Mouse (Mus musculus) heart, embryonic 16.5 days (tissue): Measurements from ENCODE around the gene Tbxas1. TPM values are rescaled to one million over a fixed set of nuclear protein-coding genes. Genes with fewer than 3 reads are reported as not detected.

Source experiments
- ATAC-seq: fragments of 200-750 bp; cut with Nextera tagmentation; replicated peaks from 2 replicates; pipeline ENCODE4 v1.8.0; 2017; ENCODE audit warnings: moderate number of reproducible peaks; ENCODE audit not compliant: insufficient read depth, low FRiP score; ENCODE audit errors: extremely low read depth
- H3K27ac ChIP-seq: fragments of 300-500 bp; sonication (generic); 2 replicates; pipeline ENCODE4 v1.5.1; 2014; ENCODE audit warnings: mild to moderate bottlenecking, low read length, control low read depth, moderate library complexity
- H3K27me3 ChIP-seq: fragments of 300-500 bp; sonication (generic); 2 replicates; pipeline ENCODE4 v1.6.1; 2014; ENCODE audit warnings: low read length, mixed read lengths; ENCODE audit not compliant: control insufficient read depth, insufficient read depth
- H3K36me3 ChIP-seq: fragments of 300-500 bp; sonication (generic); 2 replicates; pipeline ENCODE4 v1.6.1; 2014; ENCODE audit not compliant: control insufficient read depth, insufficient read depth
- H3K4me1 ChIP-seq: fragments of 300-500 bp; sonication (generic); 2 replicates; pipeline ENCODE4 v1.6.1; 2014; ENCODE audit warnings: low read length, mixed read lengths; ENCODE audit not compliant: control insufficient read depth, insufficient read depth
- H3K4me2 ChIP-seq: fragments of 300-500 bp; sonication (generic); 2 replicates; pipeline ENCODE4 v1.6.1; 2014; ENCODE audit warnings: low read depth, mild to moderate bottlenecking, control low read depth, low read length
- H3K4me3 ChIP-seq: fragments of 300-500 bp; sonication (generic); 2 replicates; pipeline ENCODE4 v1.5.1; 2014; ENCODE audit warnings: mild to moderate bottlenecking, control low read depth, low read length
- H3K9ac ChIP-seq: fragments of 300-500 bp; sonication (generic); 2 replicates; pipeline ENCODE4 v1.6.1; 2014; ENCODE audit warnings: low read length, control low read depth
- H3K9me3 ChIP-seq: fragments of 300-500 bp; sonication (generic); replicated peaks from 2 replicates; pipeline ENCODE4 v1.6.1; 2016; ENCODE audit warnings: low read length; ENCODE audit not compliant: control insufficient read depth
- WGBS: fragments of 180-500 bp; shearing (Covaris S2); extraction: QIAGEN DNeasy Blood & Tissue Kit; methylation state at CpG from one replicate; pipeline ENCODE4 v1.1.7; 2014; 5-methylcytosine and 5-hydroxymethylcytosine counted together
- polyA plus RNA-seq: library from polyadenylated mRNA; unstranded; fragments of >200 nt; fragmentation: Nextera tagmentation; extraction: Ambion mirVana; gene quantifications from 2 replicates; pipeline ENCODE4 v1.2.1, GENCODE M21; 2015

Gene Tbxas1
- polyA plus RNA-seq, 1 experiment from 2014 or later, result 1.9 TPM

DNA sequence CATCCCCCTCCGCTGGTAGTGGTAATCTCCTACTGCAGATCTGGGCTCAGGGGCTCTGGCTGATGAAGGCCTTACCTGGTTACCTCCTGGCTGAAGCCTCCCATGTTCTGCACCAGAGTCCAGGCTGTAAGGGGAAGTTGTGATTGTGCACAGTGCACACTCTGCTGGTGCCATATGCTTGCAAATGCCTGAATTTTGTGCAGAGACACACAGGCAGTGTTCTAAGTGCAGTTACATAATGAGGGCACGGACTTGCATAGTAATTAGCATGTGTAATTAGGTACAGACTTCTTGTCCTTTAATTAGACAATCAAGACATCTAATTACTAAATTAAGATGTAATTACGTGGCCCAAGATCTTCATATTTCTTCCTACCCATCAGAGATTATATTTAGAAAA, 70.5 kb downstream of the Tbxas1 start:
- Histone ChIP-seq H3K4me2 (no peak overlapping the region), H3K9ac (no peak overlapping the region), H3K36me3 (no peaks in the 10 kb centered on the region), H3K4me3 (no peak overlapping the region), H3K27ac (no peak overlapping the region), H3K27me3 (no peaks in the 10 kb centered on the region), H3K4me1 (peaks cover 11% of the 10 kb centered on the region), H3K9me3 (no peaks in the 10 kb centered on the region)
- no peak for ATAC-seq
- 93% methylated on average over 3 of the region's 3 CpGs for WGBS

DNA sequence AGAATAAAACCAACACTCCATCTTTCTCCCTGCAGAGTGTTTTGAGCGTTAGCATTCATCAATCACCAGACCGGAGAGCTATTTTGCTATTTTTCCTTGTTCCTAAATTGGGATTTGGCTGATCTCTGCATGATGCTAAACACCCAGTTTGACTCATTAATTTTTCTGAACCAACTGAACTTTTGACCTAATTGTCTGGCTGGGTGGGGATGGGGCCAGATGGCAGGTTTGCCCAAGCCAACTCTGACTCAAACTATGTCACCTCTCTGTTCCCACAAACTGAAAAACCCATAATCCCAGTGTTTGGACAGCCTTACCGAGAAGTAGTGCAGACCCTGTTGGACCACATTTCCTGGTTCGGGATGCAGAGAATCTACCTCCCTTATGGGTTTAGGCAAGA, 72.1 kb downstream of the Tbxas1 start:
- no peak overlapping the region for H3K9ac ChIP-seq

DNA sequence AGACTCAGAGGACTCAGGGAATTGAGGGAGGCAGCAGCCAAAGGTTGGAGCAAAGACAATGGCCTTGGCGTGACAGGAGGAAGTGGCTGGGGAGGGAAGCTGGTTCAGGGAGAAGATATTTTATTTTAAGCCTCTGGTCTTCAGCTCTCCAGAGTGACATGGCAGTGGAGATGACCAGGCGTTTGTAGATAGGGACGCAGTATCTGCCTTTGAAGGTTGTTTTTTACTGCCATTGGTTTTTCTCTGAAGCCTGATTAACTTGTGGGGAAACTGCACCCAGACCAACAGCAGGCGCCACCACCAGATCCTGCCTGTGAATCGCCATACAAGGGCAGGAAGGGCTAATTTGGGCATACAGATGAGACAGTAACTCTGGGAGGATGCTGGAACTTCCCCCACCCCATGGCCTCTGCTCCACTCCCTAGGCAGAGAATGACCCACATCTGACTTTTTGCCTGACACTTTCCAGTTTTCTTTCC, 74.5 kb downstream of the Tbxas1 start:
- no peak overlapping the region for H3K9ac ChIP-seq
- H3K27ac ChIP-seq, result peak overlapping the region; percentile 69
- no peaks in the 10 kb centered on the region for H3K9me3 ChIP-seq
- peaks cover 16% of the 10 kb centered on the region for H3K4me1 ChIP-seq
- peak overlapping the region; percentile 26; the same call in 1 of the 2 replicates for H3K4me2 ChIP-seq
- WGBS, result 18% methylated on average over 5 of the region's 5 CpGs
- ATAC-seq, result peak; percentile 63
- no peaks in the 10 kb centered on the region for H3K27me3 ChIP-seq
- H3K4me3 ChIP-seq, result no peak overlapping the region
- no peaks in the 10 kb centered on the region for H3K36me3 ChIP-seq

More for the DNA sequence above, 72.1 kb downstream of the Tbxas1 start:
- Histone ChIP-seq H3K27me3 (no peaks in the 10 kb centered on the region), H3K4me2 (no peak overlapping the region), H3K27ac (no peak overlapping the region), H3K9me3 (no peaks in the 10 kb centered on the region), H3K4me3 (no peak overlapping the region), H3K36me3 (no peaks in the 10 kb centered on the region), H3K4me1 (peaks cover 16% of the 10 kb centered on the region)
- WGBS, result 87% methylated on average over 4 of the region's 4 CpGs
- ATAC-seq, result no peak

DNA sequence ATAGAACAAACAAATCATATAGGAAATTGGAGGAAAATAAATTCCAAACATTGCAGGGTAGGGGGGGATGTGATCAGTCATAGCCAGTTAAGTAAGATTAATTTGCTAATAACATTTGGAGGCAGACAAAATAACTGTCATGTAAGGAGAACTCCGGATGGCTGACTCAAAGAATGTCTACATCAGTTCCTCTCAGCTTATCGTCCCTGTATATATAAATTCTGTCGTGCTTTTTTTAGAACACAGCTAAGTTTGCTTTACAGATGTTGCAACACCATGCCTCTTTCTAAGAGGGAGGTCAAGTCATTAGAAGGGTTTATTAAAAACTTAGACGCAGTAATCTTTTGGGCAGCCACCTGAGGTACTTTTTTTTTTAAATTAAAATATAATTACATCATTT, 75.1 kb downstream of the Tbxas1 start:
- no peak for ATAC-seq
- Histone ChIP-seq H3K27ac (peak overlapping the region; percentile 69), H3K4me2 (peak overlapping the region; percentile 26; the same call in 1 of the 2 replicates), H3K9ac (no peak overlapping the region), H3K4me1 (peaks cover 16% of the 10 kb centered on the region), H3K4me3 (no peak overlapping the region), H3K9me3 (no peaks in the 10 kb centered on the region), H3K36me3 (no peaks in the 10 kb centered on the region), H3K27me3 (no peaks in the 10 kb centered on the region)
- 11% methylated on average over 4 of the region's 4 CpGs for WGBS

DNA sequence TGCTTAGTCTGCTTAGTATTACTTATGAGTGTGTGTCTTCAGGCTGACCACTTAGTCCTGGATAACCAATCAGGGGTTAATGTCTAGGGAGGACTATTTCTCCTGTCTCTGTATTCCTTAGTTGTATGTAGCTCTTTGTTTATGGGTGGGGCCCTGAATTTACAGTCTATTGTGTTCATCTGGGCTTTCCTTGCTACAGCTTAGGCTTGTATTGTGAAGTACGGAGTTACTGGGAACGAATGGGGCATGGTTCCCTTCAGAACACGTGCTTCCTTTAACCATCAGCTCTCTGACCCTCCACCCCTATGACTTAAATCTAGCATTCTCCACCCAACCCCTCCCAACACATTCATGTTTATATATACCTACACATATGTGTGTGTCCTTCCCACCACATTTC, 75.6 kb downstream of the Tbxas1 start:
- H3K36me3 ChIP-seq, result no peaks in the 10 kb centered on the region
- H3K4me2 ChIP-seq, result no peak overlapping the region
- no peaks in the 10 kb centered on the region for H3K27me3 ChIP-seq
- 60% methylated on average over 3 of the region's 3 CpGs for WGBS
- H3K27ac ChIP-seq, result no peak overlapping the region; the same call in 1 of the 2 replicates
- H3K9ac ChIP-seq, result no peak overlapping the region
- H3K4me1 ChIP-seq, result peaks cover 16% of the 10 kb centered on the region
- ATAC-seq, result no peak
- H3K4me3 ChIP-seq, result no peak overlapping the region
- no peaks in the 10 kb centered on the region for H3K9me3 ChIP-seq

DNA sequence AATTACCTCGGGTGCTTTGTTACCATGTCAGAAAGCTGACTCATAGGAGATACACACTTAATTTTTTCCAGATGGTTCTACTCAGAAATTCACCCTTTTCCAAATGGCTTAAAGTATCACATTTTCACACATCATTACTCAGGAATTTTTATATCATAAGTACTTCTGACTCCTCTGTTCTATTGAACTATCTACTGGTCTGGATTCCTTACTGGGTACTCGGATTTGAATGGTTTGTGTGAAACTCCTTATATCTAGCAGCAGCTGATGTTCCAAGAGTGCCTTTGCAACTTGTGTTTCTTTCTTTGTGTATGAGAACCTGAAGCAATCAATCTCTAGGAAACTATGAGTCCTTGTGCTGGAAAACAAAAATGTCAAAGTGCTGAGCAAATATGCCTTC, 81.4 kb downstream of the Tbxas1 start:
- H3K9ac ChIP-seq, result no peak overlapping the region
- no peaks in the 10 kb centered on the region for H3K27me3 ChIP-seq
- no peak overlapping the region for H3K27ac ChIP-seq
- no peaks in the 10 kb centered on the region for H3K9me3 ChIP-seq
- H3K4me1 ChIP-seq, result peaks cover 13% of the 10 kb centered on the region
- H3K4me2 ChIP-seq, result no peak overlapping the region
- H3K36me3 ChIP-seq, result no peaks in the 10 kb centered on the region
- H3K4me3 ChIP-seq, result no peak overlapping the region
- WGBS, result 66% methylated on average over 2 of the region's 2 CpGs
- ATAC-seq, result no peak

DNA sequence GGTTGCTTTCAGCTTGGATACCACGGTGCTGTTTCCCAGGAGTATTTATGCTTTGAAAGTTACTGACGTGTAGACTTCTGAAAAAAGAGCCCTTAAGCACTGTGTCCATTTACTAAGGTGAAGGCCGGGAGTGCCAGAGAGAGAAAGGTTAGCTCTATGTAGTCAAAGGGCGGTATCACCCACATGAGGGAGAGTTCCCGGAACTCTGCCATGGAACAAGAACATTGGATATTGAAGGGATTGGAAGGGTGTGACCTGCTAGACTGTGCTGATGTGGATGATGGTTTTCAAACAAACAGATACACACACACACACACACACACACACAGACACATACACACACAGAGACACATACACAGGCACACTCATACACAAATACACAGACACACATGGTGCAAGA, 82.0 kb downstream of the Tbxas1 start:
- WGBS, result 69% methylated on average over 5 of the region's 5 CpGs
- H3K36me3 ChIP-seq, result no peaks in the 10 kb centered on the region
- no peak overlapping the region for H3K9ac ChIP-seq
- H3K4me1 ChIP-seq, result peaks cover 13% of the 10 kb centered on the region
- H3K27me3 ChIP-seq, result no peaks in the 10 kb centered on the region
- H3K4me3 ChIP-seq, result no peak overlapping the region
- no peak overlapping the region for H3K4me2 ChIP-seq
- ATAC-seq, result no peak
- no peaks in the 10 kb centered on the region for H3K9me3 ChIP-seq
- no peak overlapping the region for H3K27ac ChIP-seq

DNA sequence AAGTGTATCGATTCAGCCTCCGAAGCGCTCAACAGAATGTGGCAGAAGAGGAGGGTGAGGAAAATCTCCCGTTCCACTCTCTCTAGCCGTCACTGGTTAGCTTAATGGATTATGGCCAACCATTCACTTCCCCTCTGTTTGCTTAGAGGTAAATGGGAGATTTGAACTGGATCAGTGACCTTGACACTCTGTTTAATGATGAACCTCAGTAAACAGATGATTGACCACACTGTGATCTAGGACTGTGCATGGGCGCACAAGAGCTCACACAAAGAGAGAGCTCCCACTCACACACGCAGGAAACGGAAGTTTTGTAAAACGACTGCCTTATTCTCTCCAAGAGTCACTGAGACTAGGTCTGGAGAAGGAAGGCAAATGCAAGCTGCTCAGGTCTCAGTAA, 84.3 kb downstream of the Tbxas1 start:
- Histone ChIP-seq H3K4me1 (peaks cover 13% of the 10 kb centered on the region), H3K27ac (no peak overlapping the region), H3K4me3 (no peak overlapping the region), H3K9ac (no peak overlapping the region), H3K9me3 (no peaks in the 10 kb centered on the region), H3K36me3 (no peaks in the 10 kb centered on the region), H3K27me3 (no peaks in the 10 kb centered on the region), H3K4me2 (no peak overlapping the region)
- ATAC-seq, result no peak
- WGBS, result 89% methylated on average over 9 of the region's 9 CpGs

DNA sequence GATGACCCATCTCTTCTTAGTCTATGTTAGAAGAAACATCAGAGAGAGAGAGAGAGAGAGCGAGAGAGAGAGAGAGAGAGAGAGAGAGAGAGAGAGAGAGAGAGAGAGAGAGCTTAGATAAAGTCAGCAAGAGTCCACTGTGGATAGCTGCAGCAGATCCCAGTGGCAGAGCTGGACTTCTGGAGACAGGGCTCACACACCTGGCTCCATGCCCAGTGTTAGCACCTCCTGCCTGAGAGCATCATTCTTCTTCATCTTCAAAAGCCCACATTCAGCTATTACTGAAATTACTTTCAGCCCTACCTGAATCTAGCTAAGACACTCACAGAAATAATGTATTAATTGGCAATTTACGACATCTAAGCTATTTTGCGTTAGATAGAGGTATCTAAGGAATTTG, 85.2 kb downstream of the Tbxas1 start:
- Histone ChIP-seq H3K27ac (peak overlapping the region; percentile 6; the same call in 1 of the 2 replicates), H3K9ac (no peak overlapping the region), H3K4me3 (no peak overlapping the region), H3K4me1 (peaks cover 13% of the 10 kb centered on the region), H3K27me3 (no peaks in the 10 kb centered on the region), H3K4me2 (no peak overlapping the region), H3K9me3 (no peaks in the 10 kb centered on the region), H3K36me3 (no peaks in the 10 kb centered on the region)
- 53% methylated on average over 2 of the region's 3 CpGs for WGBS
- ATAC-seq, result peak; percentile 51; the same call in 1 of the 2 replicates
